Mouse (Mus musculus) thymus, adult 2 months (tissue): Measurements from ENCODE around the gene Psmg3.

Source experiments
- CTCF ChIP-seq: fragments of 200-500 bp; IDR thresholded peaks from 2 replicates; pipeline ENCODE4 v1.5.1; 2012; ENCODE audit warnings: mild to moderate bottlenecking, control low read depth, low read length, moderate library complexity, borderline replicate concordance; ENCODE audit not compliant: control insufficient read depth, poor library complexity, insufficient read depth; ENCODE audit errors: extremely low read depth
- POLR2A ChIP-seq: fragments of 200-500 bp; IDR thresholded peaks from 2 replicates; pipeline ENCODE4 v1.6.1; 2012; ENCODE audit warnings: mild to moderate bottlenecking, low read length, control low read depth, moderate library complexity; ENCODE audit not compliant: control insufficient read depth, poor library complexity, insufficient read depth; ENCODE audit errors: extremely low read depth

DNA sequence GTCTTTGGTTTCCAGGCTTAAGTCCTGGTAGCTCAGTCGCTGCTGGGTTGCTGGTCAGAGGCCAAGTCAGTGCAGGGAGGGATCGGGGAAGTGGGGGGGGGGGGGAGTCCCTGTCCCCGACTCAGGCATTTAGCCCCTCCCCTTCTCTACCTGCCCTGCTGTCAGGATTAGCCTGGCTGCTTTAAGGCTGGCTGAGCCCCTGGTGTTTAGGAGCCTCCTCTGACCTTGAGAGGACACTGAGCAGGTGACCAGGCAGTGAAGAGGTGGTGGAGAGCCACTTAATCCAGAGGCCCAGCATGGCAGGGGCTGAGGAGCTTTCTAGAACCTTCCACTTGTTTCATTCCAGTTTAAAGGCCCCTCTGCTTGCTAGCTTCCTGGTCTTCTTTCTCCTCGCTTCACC lies 44.2 kb upstream of the Psmg3 start:
- TF ChIP-seq POLR2A = no peak
- TF ChIP-seq CTCF = no peak
